Mouse (Mus musculus) small intestine, adult 2 months (tissue): ENCODE data around the gene Cep63.

ENCODE experiments used
- CTCF ChIP-seq: fragments of 200-500 bp; IDR thresholded peaks from 2 replicates; pipeline ENCODE4 v1.5.1; 2012; ENCODE audit warnings: low read depth, mild to moderate bottlenecking, control low read depth, inconsistent platforms, low read length, moderate library complexity, mixed read lengths; ENCODE audit not compliant: insufficient replicate concordance, insufficient read length; ENCODE audit errors: extremely low read depth
- POLR2A ChIP-seq: fragments of 200-500 bp; IDR thresholded peaks from 2 replicates; pipeline ENCODE4 v1.6.1; 2012; ENCODE audit warnings: low read depth, mild to moderate bottlenecking, control low read depth, inconsistent platforms, low read length, moderate library complexity

GRCm38 (mm10) chr9:102621385-102621784 lies 4.9 kb downstream of the Cep63 start:
- TF ChIP-seq POLR2A (no peak), CTCF (no peak)
